Mouse (Mus musculus) lung, postnatal 0 days (tissue): ENCODE measurements around the gene Ace3.
"Not testable (repeated sequence)": the region's sequence is repeated elsewhere in the genome, so short reads cannot be mapped to it uniquely, and the experiment has no call there.

Experiments
- CTCF ChIP-seq: IDR thresholded peaks from 2 replicates; pipeline ENCODE4 v1.5.1; 2016; ENCODE audit warnings: antibody characterized with exemption, mild to moderate bottlenecking
- EP300 ChIP-seq: IDR thresholded peaks from 2 replicates; pipeline ENCODE4 v1.6.1; 2016; ENCODE audit warnings: antibody characterized with exemption, mild to moderate bottlenecking, control low read depth

DNA sequence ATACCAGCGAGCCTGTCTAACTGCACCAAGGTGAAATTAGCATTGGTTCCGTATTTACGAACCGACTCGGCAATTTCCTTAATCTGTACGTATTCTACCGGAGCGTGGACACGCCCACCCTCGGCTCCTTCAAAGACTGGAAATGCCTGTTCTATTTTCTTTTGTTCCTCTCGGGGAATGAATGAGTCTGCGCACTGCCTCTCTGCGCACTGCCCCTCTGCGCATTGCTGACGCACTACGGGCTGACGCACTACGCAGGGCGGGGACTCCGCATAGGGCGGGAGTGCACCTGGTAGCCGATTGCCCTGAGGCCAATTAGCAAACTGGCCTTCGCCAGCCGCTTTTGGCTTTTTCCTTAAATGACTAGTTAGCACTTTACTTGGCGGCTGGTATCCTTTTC lies 37.6 kb downstream of the Ace3 start:
- not testable (repeated sequence) for TF ChIP-seq CTCF, EP300
